Mouse (Mus musculus): ENCODE results near the gene Kcna2. TPM values are rescaled to one million over a fixed set of nuclear protein-coding genes. Genes with fewer than 3 reads are reported as not detected.

The Kcna2 gene
- 0.81 and 1.9 TPM in 2 replicates for polyA plus RNA-seq (2011; ENCODE audit: insufficient read depth, insufficient read length, low replicate concordance, missing spikeins)

GRCm38 (mm10) chr3:107100811-107101455, at the start of gene Kcna2:
TSS of gene Kcna2 (plus strand) at chr3:107101146.
- Histone ChIP-seq H3K27ac (ENCODE audit: control insufficient read depth, insufficient read depth, low read depth, low read length, poor library complexity) (peak within 1 kb of the TSS; percentile 43; the same call in 1 of the 2 replicates), H3K4me1 (ENCODE audit: control insufficient read depth, insufficient read depth, low read length) (peaks cover 2% of the 10 kb centered on the region; the same call in 1 of the 2 replicates), H3K4me3 (replicated peaks; ENCODE audit: control insufficient read depth, low read depth, low read length) (peak within 1 kb of the TSS; percentile 28)
- 13% methylated on average over 16 of the region's 16 CpGs for WGBS
- TF ChIP-seq CTCF (IDR thresholded peaks at IDR 0.05; ENCODE audit: control insufficient read depth, insufficient read depth, low read length) (no peak), POLR2A (IDR thresholded peaks at IDR 0.05; ENCODE audit: borderline replicate concordance, control insufficient read depth, low read depth, low read length) (no peak)

GRCm38 (mm10) chr3:107061468-107061867, 39.5 kb upstream of the Kcna2 start:
- Histone ChIP-seq H3K4me3 (replicated peaks; ENCODE audit: control insufficient read depth, low read depth, low read length) (no peak overlapping the region), H3K4me1 (ENCODE audit: control insufficient read depth, insufficient read depth, low read length) (no peaks in the 10 kb centered on the region), H3K27ac (ENCODE audit: control insufficient read depth, insufficient read depth, low read depth, low read length, poor library complexity) (no peak overlapping the region)
- 90% methylated on average over 1 of the region's 1 CpGs for WGBS
- TF ChIP-seq POLR2A (IDR thresholded peaks at IDR 0.05; ENCODE audit: borderline replicate concordance, control insufficient read depth, low read depth, low read length) (no peak), CTCF (IDR thresholded peaks at IDR 0.05; ENCODE audit: control insufficient read depth, insufficient read depth, low read length) (no peak)

- TF ChIP-seq POLR2A (IDR thresholded peaks at IDR 0.05; ENCODE audit: borderline replicate concordance, control insufficient read depth, low read depth, low read length): no peak
- TF ChIP-seq CTCF (IDR thresholded peaks at IDR 0.05; ENCODE audit: control insufficient read depth, insufficient read depth, low read length): no peak
- no peak overlapping the region for H3K27ac ChIP-seq (ENCODE audit: control insufficient read depth, insufficient read depth, low read depth, low read length, poor library complexity)
- WGBS: 19% methylated on average over 1 of the region's 1 CpGs
- no peaks in the 10 kb centered on the region for H3K4me1 ChIP-seq (ENCODE audit: control insufficient read depth, insufficient read depth, low read length)
- H3K4me3 ChIP-seq (replicated peaks; ENCODE audit: control insufficient read depth, low read depth, low read length): no peak overlapping the region
These were observed 38.2 kb upstream of the Kcna2 start for GRCm38 (mm10) chr3:107062771-107063170.

GRCm38 (mm10) chr3:107065510-107066095, 35.3 kb upstream of the Kcna2 start:
- WGBS: 75% methylated on average over 6 of the region's 6 CpGs
- H3K4me1 ChIP-seq (ENCODE audit: control insufficient read depth, insufficient read depth, low read length): no peaks in the 10 kb centered on the region

GRCm38 (mm10) chr3:107066165-107066850, 34.6 kb upstream of the Kcna2 start:
- no peak for TF ChIP-seq POLR2A (IDR thresholded peaks at IDR 0.05; ENCODE audit: borderline replicate concordance, control insufficient read depth, low read depth, low read length)
- no peak for TF ChIP-seq CTCF (IDR thresholded peaks at IDR 0.05; ENCODE audit: control insufficient read depth, insufficient read depth, low read length)
- H3K4me1 ChIP-seq (ENCODE audit: control insufficient read depth, insufficient read depth, low read length): no peaks in the 10 kb centered on the region
- H3K27ac ChIP-seq (ENCODE audit: control insufficient read depth, insufficient read depth, low read depth, low read length, poor library complexity): no peak overlapping the region
- no peak overlapping the region for H3K4me3 ChIP-seq (replicated peaks; ENCODE audit: control insufficient read depth, low read depth, low read length)
- WGBS: 84% methylated on average over 7 of the region's 7 CpGs

More at GRCm38 (mm10) chr3:107065510-107066095, 35.3 kb upstream of the Kcna2 start:
- Histone ChIP-seq H3K27ac (ENCODE audit: control insufficient read depth, insufficient read depth, low read depth, low read length, poor library complexity) (no peak overlapping the region), H3K4me3 (replicated peaks; ENCODE audit: control insufficient read depth, low read depth, low read length) (no peak overlapping the region)
- no peak for TF ChIP-seq POLR2A (IDR thresholded peaks at IDR 0.05; ENCODE audit: borderline replicate concordance, control insufficient read depth, low read depth, low read length)
- no peak for TF ChIP-seq CTCF (IDR thresholded peaks at IDR 0.05; ENCODE audit: control insufficient read depth, insufficient read depth, low read length)

GRCm38 (mm10) chr3:107067245-107067644, 33.7 kb upstream of the Kcna2 start:
- H3K27ac ChIP-seq (ENCODE audit: control insufficient read depth, insufficient read depth, low read depth, low read length, poor library complexity): no peak overlapping the region
- H3K4me1 ChIP-seq (ENCODE audit: control insufficient read depth, insufficient read depth, low read length): no peaks in the 10 kb centered on the region
- TF ChIP-seq POLR2A (IDR thresholded peaks at IDR 0.05; ENCODE audit: borderline replicate concordance, control insufficient read depth, low read depth, low read length) (no peak), CTCF (IDR thresholded peaks at IDR 0.05; ENCODE audit: control insufficient read depth, insufficient read depth, low read length) (no peak)
- 25% methylated on average over 6 of the region's 6 CpGs for WGBS
- no peak overlapping the region for H3K4me3 ChIP-seq (replicated peaks; ENCODE audit: control insufficient read depth, low read depth, low read length)

GRCm38 (mm10) chr3:107073863-107074262, 27.1 kb upstream of the Kcna2 start:
- Histone ChIP-seq H3K4me1 (ENCODE audit: control insufficient read depth, insufficient read depth, low read length) (no peaks in the 10 kb centered on the region; the same call in 1 of the 2 replicates), H3K27ac (ENCODE audit: control insufficient read depth, insufficient read depth, low read depth, low read length, poor library complexity) (no peak overlapping the region), H3K4me3 (replicated peaks; ENCODE audit: control insufficient read depth, low read depth, low read length) (no peak overlapping the region)
- 56% methylated on average over 2 of the region's 2 CpGs for WGBS
- peak; percentile 33; the same call in 1 of the 2 replicates for TF ChIP-seq CTCF (IDR thresholded peaks at IDR 0.05; ENCODE audit: control insufficient read depth, insufficient read depth, low read length)
- TF ChIP-seq POLR2A (IDR thresholded peaks at IDR 0.05; ENCODE audit: borderline replicate concordance, control insufficient read depth, low read depth, low read length): no peak

GRCm38 (mm10) chr3:107075705-107076104, 25.2 kb upstream of the Kcna2 start:
- WGBS: 73% methylated on average over 1 of the region's 1 CpGs

More at GRCm38 (mm10) chr3:107075705-107076104, 25.2 kb upstream of the Kcna2 start:
- Histone ChIP-seq H3K4me1 (ENCODE audit: control insufficient read depth, insufficient read depth, low read length) (no peaks in the 10 kb centered on the region; the same call in 1 of the 2 replicates), H3K27ac (ENCODE audit: control insufficient read depth, insufficient read depth, low read depth, low read length, poor library complexity) (no peak overlapping the region), H3K4me3 (replicated peaks; ENCODE audit: control insufficient read depth, low read depth, low read length) (no peak overlapping the region)
- TF ChIP-seq CTCF (IDR thresholded peaks at IDR 0.05; ENCODE audit: control insufficient read depth, insufficient read depth, low read length) (no peak), POLR2A (IDR thresholded peaks at IDR 0.05; ENCODE audit: borderline replicate concordance, control insufficient read depth, low read depth, low read length) (no peak)
